Mouse (Mus musculus) liver, embryonic 16.5 days (tissue): ENCODE data around the gene H1foo. TPM values are rescaled to one million over a fixed set of nuclear protein-coding genes. Genes with fewer than 3 reads are reported as not detected.

Experiments used
- ATAC-seq: fragments of 200-750 bp; cut with Nextera tagmentation; 2 replicates; pipeline ENCODE4 v1.8.0; 2017; ENCODE audit warnings: low read depth, mild to moderate bottlenecking, moderate number of reproducible peaks, moderate library complexity
- H3K27ac ChIP-seq: fragments of 300-500 bp; sonication (generic); 2 replicates; pipeline ENCODE4 v1.5.1; 2014; ENCODE audit warnings: mild to moderate bottlenecking, low read length
- H3K27me3 ChIP-seq: fragments of 300-500 bp; sonication (generic); 2 replicates; pipeline ENCODE4 v1.6.1; 2014; ENCODE audit warnings: low read depth, low read length, mixed read lengths; ENCODE audit not compliant: control insufficient read depth, insufficient read depth
- H3K36me3 ChIP-seq: fragments of 300-500 bp; sonication (generic); 2 replicates; pipeline ENCODE4 v1.6.1; 2014; ENCODE audit warnings: mild to moderate bottlenecking; ENCODE audit not compliant: control insufficient read depth, insufficient read depth
- H3K4me1 ChIP-seq: fragments of 300-500 bp; sonication (generic); 2 replicates; pipeline ENCODE4 v1.6.1; 2014; ENCODE audit warnings: low read depth, low read length, mixed read lengths; ENCODE audit not compliant: control insufficient read depth
- H3K4me2 ChIP-seq: fragments of 300-500 bp; sonication (generic); 2 replicates; pipeline ENCODE4 v1.6.1; 2014; ENCODE audit warnings: low read depth, low read length, mixed read lengths
- H3K4me3 ChIP-seq: fragments of 300-500 bp; sonication (generic); 2 replicates; pipeline ENCODE4 v1.5.1; 2014; ENCODE audit warnings: low read depth, mild to moderate bottlenecking, low read length
- H3K9ac ChIP-seq: fragments of 300-500 bp; sonication (generic); 2 replicates; pipeline ENCODE4 v1.6.1; 2014; ENCODE audit warnings: low read depth, low read length
- H3K9me3 ChIP-seq: fragments of 300-500 bp; sonication (generic); replicated peaks from 2 replicates; pipeline ENCODE4 v1.6.1; 2016; ENCODE audit warnings: low read length; ENCODE audit not compliant: control insufficient read depth
- WGBS: fragments of 180-500 bp; shearing (Covaris S2); extraction: QIAGEN DNeasy Blood & Tissue Kit; methylation state at CpG from one replicate; pipeline ENCODE4 v1.1.7; 2014; ENCODE audit not compliant: insufficient replicate concordance; 5-methylcytosine and 5-hydroxymethylcytosine counted together
- polyA plus RNA-seq: library from polyadenylated mRNA; unstranded; fragments of >200 nt; fragmentation: Nextera tagmentation; extraction: Ambion mirVana; gene quantifications from 2 replicates; pipeline ENCODE4 v1.2.1, GENCODE M21; 2015

The H1foo gene
- polyA plus RNA-seq, 1 experiment from 2014 or later, result not detected

GRCm38 (mm10) chr6:115991881-115992620 lies 47.3 kb downstream of the H1foo start:
- Histone ChIP-seq H3K4me3 (peak overlapping the region; percentile 28), H3K9me3 (no peaks in the 10 kb centered on the region), H3K4me2 (no peak overlapping the region), H3K9ac (no peak overlapping the region), H3K4me1 (peaks cover 14% of the 10 kb centered on the region), H3K27ac (no peak overlapping the region), H3K27me3 (peaks cover 51% of the 10 kb centered on the region), H3K36me3 (no peaks in the 10 kb centered on the region)
- WGBS, result 43% methylated on average over 10 of the region's 10 CpGs
- no peak for ATAC-seq

- whole genome bisulfite sequencing, result 31% methylated on average over 6 of the region's 6 CpGs
- H3K4me3 ChIP-seq, result peak overlapping the region; percentile 62
- H3K9me3 ChIP-seq, result no peaks in the 10 kb centered on the region
- H3K27ac ChIP-seq, result no peak overlapping the region
- H3K4me2 ChIP-seq, result peak overlapping the region; percentile 75; the same call in 1 of the 2 replicates
- no peaks in the 10 kb centered on the region for H3K36me3 ChIP-seq
- no peak overlapping the region for H3K9ac ChIP-seq
- no peak for ATAC-seq
- peaks cover 14% of the 10 kb centered on the region for H3K4me1 ChIP-seq
- H3K27me3 ChIP-seq, result peaks cover 51% of the 10 kb centered on the region
These were observed 48.2 kb downstream of the H1foo start for GRCm38 (mm10) chr6:115992981-115993380.

- peaks cover 51% of the 10 kb centered on the region for H3K27me3 ChIP-seq
- no peaks in the 10 kb centered on the region for H3K36me3 ChIP-seq
- H3K9ac ChIP-seq, result no peak overlapping the region
- H3K27ac ChIP-seq, result no peak overlapping the region
- peak overlapping the region; percentile 62 for H3K4me3 ChIP-seq
- H3K4me2 ChIP-seq, result peak overlapping the region; percentile 75
- no peak for ATAC-seq
- under 1% methylated on average over 83 of the region's 86 CpGs for WGBS
- H3K9me3 ChIP-seq, result no peaks in the 10 kb centered on the region
- H3K4me1 ChIP-seq, result peaks cover 14% of the 10 kb centered on the region
These were observed 48.9 kb downstream of the H1foo start for GRCm38 (mm10) chr6:115993463-115994145.

GRCm38 (mm10) chr6:115994146-115994876 lies 49.6 kb downstream of the H1foo start:
- WGBS, result under 1% methylated on average over 83 of the region's 93 CpGs

GRCm38 (mm10) chr6:115994877-115995520 lies 50.3 kb downstream of the H1foo start, which contains the start of gene Plxnd1:
Gene Plxnd1, minus strand, starts transcription at chr6:115995005.
- Histone ChIP-seq H3K4me2 (peak within 1 kb of the TSS; percentile 75), H3K9ac (peak within 1 kb of the TSS; percentile 56), H3K27ac (peak within 1 kb of the TSS; percentile 34; the same call in 1 of the 2 replicates), H3K36me3 (no peaks in the 10 kb centered on the region), H3K4me1 (peaks cover 14% of the 10 kb centered on the region), H3K9me3 (no peaks in the 10 kb centered on the region), H3K27me3 (peaks cover 51% of the 10 kb centered on the region), H3K4me3 (peak within 1 kb of the TSS; percentile 62)
- peak; percentile 79 for ATAC-seq
- under 1% methylated on average over 44 of the region's 51 CpGs for WGBS

More at GRCm38 (mm10) chr6:115994146-115994876, 49.6 kb downstream of the H1foo start:
- Histone ChIP-seq H3K4me1 (peaks cover 14% of the 10 kb centered on the region), H3K36me3 (no peaks in the 10 kb centered on the region), H3K9ac (peak overlapping the region; percentile 56), H3K27ac (no peak overlapping the region), H3K9me3 (no peaks in the 10 kb centered on the region), H3K4me3 (peak overlapping the region; percentile 62), H3K27me3 (peaks cover 51% of the 10 kb centered on the region), H3K4me2 (peak overlapping the region; percentile 75)
- no peak for ATAC-seq

GRCm38 (mm10) chr6:115995531-115995941 lies 50.8 kb downstream of the H1foo start:
- Histone ChIP-seq H3K9ac (no peak overlapping the region), H3K27ac (peak overlapping the region; percentile 0; the same call in 1 of the 2 replicates), H3K36me3 (no peaks in the 10 kb centered on the region), H3K4me2 (peak overlapping the region; percentile 75), H3K9me3 (no peaks in the 10 kb centered on the region), H3K4me1 (peaks cover 14% of the 10 kb centered on the region), H3K4me3 (no peak overlapping the region; the same call in 1 of the 2 replicates), H3K27me3 (peaks cover 49% of the 10 kb centered on the region)
- 41% methylated on average over 4 of the region's 4 CpGs for WGBS
- no peak for ATAC-seq

- no peak for ATAC-seq
- Histone ChIP-seq H3K36me3 (no peaks in the 10 kb centered on the region), H3K27ac (0 out of 2 replicates have a peak overlapping the region, but pooled peaks have one; percentile 39), H3K9me3 (no peaks in the 10 kb centered on the region), H3K4me1 (peaks cover 14% of the 10 kb centered on the region), H3K27me3 (peaks cover 43% of the 10 kb centered on the region), H3K4me3 (no peak overlapping the region), H3K9ac (no peak overlapping the region), H3K4me2 (no peak overlapping the region)
- WGBS, result 20% methylated on average over 6 of the region's 6 CpGs
These were observed 51.6 kb downstream of the H1foo start for GRCm38 (mm10) chr6:115996171-115996851.

GRCm38 (mm10) chr6:115997726-115998311 lies 53.1 kb downstream of the H1foo start:
- Histone ChIP-seq H3K9ac (no peak overlapping the region), H3K4me1 (peaks cover 14% of the 10 kb centered on the region), H3K4me3 (no peak overlapping the region), H3K9me3 (no peaks in the 10 kb centered on the region), H3K4me2 (no peak overlapping the region), H3K27ac (no peak overlapping the region), H3K27me3 (peaks cover 28% of the 10 kb centered on the region), H3K36me3 (no peaks in the 10 kb centered on the region)
- no peak for ATAC-seq
- WGBS, result 20% methylated on average over 3 of the region's 3 CpGs
